Mouse (Mus musculus) brain, adult 2 months (tissue): ENCODE data around the gene Gm49027.
A peak's percentile ranks its signal among the peaks of the same experiment; 100 is the strongest.
"Not testable (repeated sequence)": the region's sequence is repeated elsewhere in the genome, so short reads cannot be mapped to it uniquely, and the experiment has no call there.

Experiments used
- DNase-seq: peaks from one replicate; pipeline ENCODE4 v3.0.0; 2011; ENCODE audit warnings: low read depth, low spot score

The Gm49027 gene

GRCm38 (mm10) chr5:123525281-123525680 is at the start of gene Gm49027:
Gene Gm49027 (minus strand): TSS chr5:123525488.
- DNase-seq = no peak

- no peak for DNase-seq
These were observed 48.1 kb upstream of the Gm49027 start for GRCm38 (mm10) chr5:123573362-123573761.

DNA sequence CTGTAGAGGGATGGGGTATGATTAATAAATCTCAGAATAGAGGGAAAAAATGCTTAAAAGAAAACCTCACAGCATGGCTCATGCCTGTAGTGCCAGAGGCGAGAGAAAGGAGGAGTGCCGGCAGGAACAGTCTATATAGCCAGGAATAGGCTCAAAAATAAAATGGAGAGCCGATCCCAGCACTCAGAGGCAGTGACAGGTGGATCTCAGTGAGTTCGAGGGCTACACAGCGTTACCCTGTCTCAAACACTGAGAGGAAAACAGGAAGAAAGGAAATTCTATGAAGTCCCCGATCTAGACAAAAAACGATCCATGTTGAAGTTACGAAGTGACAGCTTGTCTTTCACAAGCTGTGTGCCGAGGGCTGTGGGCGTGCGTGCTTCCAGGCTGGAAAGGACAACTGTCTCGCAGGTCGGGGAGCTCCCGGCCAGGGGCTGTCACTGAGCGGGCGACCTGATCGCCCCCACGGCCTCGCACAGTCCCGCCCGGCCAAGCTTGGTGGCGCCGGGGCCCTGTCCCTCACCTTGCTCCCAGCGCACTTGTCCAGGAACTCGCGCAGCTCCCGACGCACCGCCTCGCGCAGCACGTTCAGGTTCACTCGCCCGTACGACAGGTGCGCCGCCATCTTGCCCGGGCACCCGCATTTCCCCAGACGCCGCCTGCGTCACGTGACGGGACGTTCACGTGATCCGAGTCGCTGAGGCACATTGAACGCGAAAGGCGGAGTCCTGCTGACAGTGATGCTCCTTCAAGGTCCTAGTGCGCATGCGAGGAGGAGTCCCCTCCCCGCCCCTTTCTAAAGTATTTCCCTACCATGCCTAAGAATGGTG is 47.3 kb upstream of the Gm49027 start, which contains the start of gene Vps33a:
TSS of gene Vps33a (minus strand) at position 682 of the 830 bp plus-strand sequence.
- peak; percentile 99 for DNase-seq

GRCm38 (mm10) chr5:123561128-123561527 is 35.8 kb upstream of the Gm49027 start:
- DNase-seq = peak; percentile 78

- peak; percentile 63 for DNase-seq
These were observed 34.3 kb upstream of the Gm49027 start for GRCm38 (mm10) chr5:123559588-123559987.

DNA sequence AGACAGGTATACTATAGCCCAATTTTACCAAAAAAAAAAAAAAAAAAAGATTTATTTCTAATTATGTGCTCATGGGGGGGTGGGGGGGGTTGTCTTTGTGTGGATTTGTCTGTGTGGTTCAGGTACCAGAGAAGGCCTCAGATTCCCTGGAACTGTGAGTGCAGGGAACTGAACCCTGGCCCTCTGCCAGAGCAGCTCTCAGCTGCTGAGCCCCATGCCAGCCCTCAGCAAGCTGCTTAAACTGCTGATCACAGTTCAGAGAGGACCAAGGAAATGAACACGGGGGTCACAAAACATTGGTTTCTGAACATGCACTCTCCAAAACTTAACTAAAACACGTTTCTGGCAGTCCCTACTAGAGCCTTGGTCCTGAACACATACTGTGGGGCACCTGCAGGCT is 31.2 kb upstream of the Gm49027 start:
- DNase-seq = peak; percentile 71

DNA sequence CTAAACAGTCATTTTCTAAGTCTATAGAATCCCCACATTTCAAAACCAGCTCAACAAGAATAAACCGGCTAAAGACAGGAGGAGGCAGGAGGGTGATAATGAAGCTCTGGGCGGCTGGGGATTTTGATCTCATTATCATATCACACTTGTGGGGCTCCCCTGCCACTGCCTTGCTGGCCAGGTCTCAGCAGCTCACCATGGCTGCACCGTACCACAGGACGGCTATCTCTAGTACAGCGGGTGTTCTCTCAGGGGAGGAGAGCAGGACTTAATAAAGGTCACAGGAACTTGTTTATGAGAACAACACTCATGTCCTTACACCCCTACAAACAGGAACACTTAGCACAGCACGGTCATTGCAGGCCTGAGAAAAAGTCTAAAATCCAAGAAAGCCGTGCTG is 30.4 kb upstream of the Gm49027 start:
- no peak for DNase-seq

DNA sequence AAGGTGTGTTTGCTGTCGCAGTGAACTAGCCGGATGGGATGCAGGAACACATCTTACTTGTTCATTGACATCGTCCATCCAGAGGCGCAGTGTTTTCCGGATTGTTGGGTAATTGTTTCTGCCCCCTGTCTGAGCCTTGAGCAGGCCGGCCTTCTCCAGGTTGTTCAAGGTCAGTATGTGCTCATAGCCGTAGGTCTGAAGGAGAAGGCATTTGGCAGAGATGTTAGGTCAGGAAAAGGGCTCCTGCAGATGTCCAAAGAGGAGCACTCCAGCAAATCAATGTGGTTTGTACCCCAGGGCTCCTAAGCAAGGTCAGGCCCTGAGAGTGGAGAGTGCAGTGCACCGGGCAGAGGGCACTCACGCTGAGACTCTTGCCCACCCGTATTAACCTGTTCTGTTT is 8.5 kb upstream of the Gm49027 start:
- no peak for DNase-seq

- no peak for DNase-seq
These were observed 4.8 kb upstream of the Gm49027 start for GRCm38 (mm10) chr5:123530056-123530455.

DNA sequence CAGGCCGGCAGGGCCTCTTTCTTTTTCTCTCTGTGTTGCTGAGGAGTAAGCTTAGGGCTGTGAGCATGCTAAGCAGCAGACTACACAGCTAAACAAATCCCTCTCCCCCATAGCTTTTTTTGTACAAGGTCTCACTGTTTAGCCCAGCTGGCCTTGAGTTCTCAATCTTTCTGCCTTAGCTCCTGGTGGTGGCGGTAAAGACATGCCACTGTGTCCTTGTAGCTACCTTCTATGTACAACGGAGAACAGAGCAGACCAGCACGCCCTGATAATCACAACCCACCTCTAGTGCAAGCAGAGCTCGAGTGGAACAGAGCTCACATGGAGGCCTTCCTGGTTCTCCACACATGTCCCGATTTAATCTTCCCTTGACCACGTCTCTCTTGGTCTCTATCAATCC is 3.4 kb upstream of the Gm49027 start:
- no peak for DNase-seq

- no peak for DNase-seq
These were observed 718 bp upstream of the Gm49027 start for GRCm38 (mm10) chr5:123525916-123526495.

DNA sequence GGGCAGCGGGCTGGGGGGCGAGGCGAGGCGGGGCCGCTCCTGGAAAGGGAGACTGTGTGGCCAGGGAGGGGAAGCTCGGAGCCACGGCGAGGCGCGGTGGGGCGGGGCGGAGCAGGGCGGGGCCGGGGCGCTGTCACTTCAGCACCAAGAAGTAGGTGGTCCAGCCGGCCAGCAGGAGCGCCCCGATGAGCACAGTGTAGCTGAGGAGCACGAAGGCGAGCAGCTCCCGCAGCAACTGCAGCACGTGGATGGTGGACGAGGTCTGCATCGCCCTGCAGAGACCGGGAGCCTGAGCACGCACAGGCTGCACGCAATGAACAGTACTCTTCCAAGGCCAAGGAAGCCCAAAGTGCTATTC is 916 bp downstream of the Gm49027 start:
- no peak for DNase-seq

DNA sequence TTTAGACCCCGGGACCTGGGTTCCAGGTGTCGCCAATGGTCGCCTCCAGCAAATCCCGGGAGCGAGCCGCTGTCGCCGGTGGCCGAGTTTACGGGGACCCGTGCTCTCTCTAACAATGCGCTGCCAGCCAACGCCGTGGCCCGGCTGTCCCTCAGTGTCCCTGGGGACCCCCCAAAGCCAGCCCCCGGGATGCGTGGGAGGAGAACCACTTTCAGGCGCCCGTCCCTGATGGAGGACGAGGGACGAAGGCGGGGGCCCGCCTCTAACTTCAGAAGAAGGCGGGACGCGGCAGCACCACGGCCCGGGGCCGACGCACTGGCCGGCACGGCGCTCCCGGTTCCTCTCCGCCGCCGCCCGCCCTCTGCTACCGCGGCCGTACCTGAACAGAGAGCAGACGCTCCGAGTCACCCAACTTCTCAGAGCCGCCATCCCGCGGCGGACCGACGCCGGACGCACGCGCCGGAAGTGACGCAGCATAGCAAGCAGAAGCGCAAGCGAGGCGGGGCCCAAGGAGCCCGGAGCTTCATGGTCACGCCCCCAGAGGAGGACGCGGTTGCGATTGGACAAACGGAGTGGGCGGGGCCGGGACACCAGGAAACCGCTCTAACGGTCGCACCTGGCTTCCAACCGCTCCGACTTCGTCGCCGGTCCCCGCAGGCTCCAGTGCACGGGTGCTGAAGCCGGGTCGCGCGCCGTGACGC is 1.4 kb downstream of the Gm49027 start, which contains the start of gene Diablo:
TSS of gene Diablo (minus strand) at position 485 of the 701 bp plus-strand sequence.
- peak; percentile 99 for DNase-seq

DNA sequence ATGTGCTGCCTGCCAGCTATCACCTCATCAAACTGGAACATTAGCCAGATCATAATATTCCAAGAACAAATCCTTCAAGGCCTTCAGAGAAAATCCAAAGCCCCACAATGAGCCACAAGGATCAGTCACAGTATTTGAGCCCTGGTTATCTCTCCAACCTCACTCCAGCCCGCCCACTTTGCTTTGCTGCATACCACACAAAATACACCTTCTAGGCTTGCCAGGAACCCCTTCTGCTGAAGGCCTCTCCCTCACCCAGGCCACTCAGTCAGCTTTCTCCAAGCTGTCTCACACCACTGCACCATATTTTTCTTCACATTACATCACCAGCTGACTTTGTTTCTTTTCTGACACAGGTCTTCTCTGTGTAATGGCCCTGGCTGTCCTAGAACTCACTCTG is 3.1 kb downstream of the Gm49027 start:
- no peak for DNase-seq

DNA sequence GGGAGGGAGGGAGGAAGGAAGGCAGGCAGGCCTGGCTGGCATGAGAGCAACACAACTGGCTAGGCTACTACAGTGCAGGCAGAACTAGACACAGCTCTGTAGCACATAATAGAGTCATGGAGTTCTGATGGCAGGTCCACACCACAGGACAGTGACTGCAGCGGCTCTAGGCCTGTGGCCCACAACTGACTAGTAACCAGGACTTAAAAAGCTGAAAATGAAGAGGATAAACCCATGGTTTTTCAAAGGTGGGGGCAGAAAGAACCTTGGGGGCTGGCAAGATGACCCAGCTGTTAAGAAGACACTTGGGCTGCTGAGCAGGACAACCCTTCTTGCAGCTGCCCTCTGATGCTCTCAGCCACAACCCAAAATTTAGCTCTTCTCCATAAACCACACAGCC is 3.7 kb downstream of the Gm49027 start:
- DNase-seq = no peak

- DNase-seq = no peak
These were observed 4.6 kb downstream of the Gm49027 start for GRCm38 (mm10) chr5:123520666-123521065.

DNA sequence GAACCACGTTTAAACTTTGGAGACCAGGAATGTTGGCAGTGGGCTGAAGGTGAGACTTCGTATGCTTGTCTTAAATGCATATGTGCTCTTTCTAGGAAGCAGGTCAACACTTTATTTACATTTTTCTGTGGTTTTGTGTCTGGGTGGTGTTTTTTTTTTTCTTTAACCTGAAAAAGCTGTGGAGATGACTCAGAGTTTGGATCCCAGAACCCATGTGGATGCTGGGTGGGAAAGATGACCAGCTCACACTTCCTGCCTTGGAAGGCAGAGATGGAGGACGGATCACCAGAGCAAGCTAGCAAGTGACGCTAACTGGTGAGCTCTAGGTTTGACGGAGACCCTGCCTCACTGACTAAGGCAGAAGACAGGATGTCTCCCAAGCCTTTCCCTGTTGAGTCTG is 10.4 kb downstream of the Gm49027 start:
- DNase-seq = peak; percentile 35

- no peak for DNase-seq
These were observed 13.2 kb downstream of the Gm49027 start for GRCm38 (mm10) chr5:123512102-123512501.

- not testable (repeated sequence) for DNase-seq
These were observed 13.9 kb downstream of the Gm49027 start for GRCm38 (mm10) chr5:123511426-123511825.

- no peak for DNase-seq
These were observed 15.1 kb downstream of the Gm49027 start, which contains the start of gene B3gnt4 for GRCm38 (mm10) chr5:123510160-123510559. Gene B3gnt4 (plus strand): TSS chr5:123510460.

- no peak for DNase-seq
These were observed 16.4 kb downstream of the Gm49027 start for GRCm38 (mm10) chr5:123508921-123509320.
